12 mouse cellular contexts compared by ENCODE assay signal in genomic region chr5:91818800-91819199, GRCm38 (mm10).
DNase-seq lines count a peak whose midpoint lies in the region; ATAC-seq lines count a peak whose summit lies in the region.
"Had no signal": no experiment of that assay in that cellular context is flagged by ENCODE, and none has a peak within 500 bp of the region (broad histone marks: within the 10 kb centered on the region; RNA-seq: fewer than 3 reads in every experiment).

No protein-coding gene starts in this region.

- peak; percentile 84 for ATAC-seq in hindbrain, embryonic 13.5 days (ENCODE audit: low FRiP score)
- ATAC-seq: liver, embryonic 12.5 days had no signal

- no peaks in the 10 kb centered on the region for H3K27me3 ChIP-seq in hindbrain, embryonic 13.5 days
- no peaks in the 10 kb centered on the region for H3K27me3 ChIP-seq in hindbrain, embryonic 10.5 days (ENCODE audit: insufficient read depth, poor library complexity, severe bottlenecking)
- H3K27me3 ChIP-seq in forebrain, embryonic 10.5 days (ENCODE audit: poor library complexity, severe bottlenecking): no peaks in the 10 kb centered on the region
- H3K27me3 ChIP-seq in midbrain, embryonic 10.5 days (ENCODE audit: low read depth, poor library complexity, severe bottlenecking): 0 out of 2 replicates have a peak, but pooled peaks cover 3% of the 10 kb centered on the region
- H3K27me3 ChIP-seq: heart, embryonic 13.5 days; liver, embryonic 12.5 days; neural tube, embryonic 12.5 days had no signal

- no peaks in the 10 kb centered on the region for H3K36me3 ChIP-seq in hindbrain, embryonic 13.5 days
- no peaks in the 10 kb centered on the region for H3K36me3 ChIP-seq in hindbrain, embryonic 10.5 days
- no peaks in the 10 kb centered on the region for H3K36me3 ChIP-seq in forebrain, embryonic 10.5 days (replicated peaks)
- H3K36me3 ChIP-seq in midbrain, embryonic 10.5 days: no peaks in the 10 kb centered on the region
- H3K36me3 ChIP-seq: heart, embryonic 13.5 days; liver, embryonic 12.5 days; neural tube, embryonic 12.5 days had no signal

- no peak for DNase-seq in hindbrain, embryonic 10.5 days (ENCODE audit: low spot score)
- peak; percentile 36 for DNase-seq in forebrain, embryonic 10.5 days (ENCODE audit: extremely low spot score, low spot score)
- peak; percentile 13 for DNase-seq in midbrain, embryonic 10.5 days (ENCODE audit: low spot score)
- peak; percentile 64 for DNase-seq in retina, embryonic 14.5 days (ENCODE audit: low spot score)
- no peak for DNase-seq in frontal cortex, postnatal 25 days (ENCODE audit: low spot score in 2 of 2)
- no peak for DNase-seq in ovary, postnatal 10 days (ENCODE audit: low spot score)
- DNase-seq in frontal cortex, postnatal 36 days (ENCODE audit: low spot score in 2 of 2): no peak
- DNase-seq: cerebellum, adult 11-12 months had no signal

- 51% methylated on average over 12 of the region's 12 CpGs for WGBS in hindbrain, embryonic 13.5 days
- 76% methylated on average over 12 of the region's 12 CpGs for WGBS in hindbrain, embryonic 10.5 days
- WGBS in forebrain, embryonic 10.5 days: 26% methylated on average over 12 of the region's 12 CpGs
- 33% methylated on average over 12 of the region's 12 CpGs for WGBS in midbrain, embryonic 10.5 days

- no peaks in the 10 kb centered on the region for H3K9me3 ChIP-seq in hindbrain, embryonic 13.5 days
- no peaks in the 10 kb centered on the region for H3K9me3 ChIP-seq in hindbrain, embryonic 10.5 days
- H3K9me3 ChIP-seq in forebrain, embryonic 10.5 days: no peaks in the 10 kb centered on the region
- no peaks in the 10 kb centered on the region for H3K9me3 ChIP-seq in midbrain, embryonic 10.5 days (replicated peaks)
- H3K9me3 ChIP-seq: heart, embryonic 13.5 days; liver, embryonic 12.5 days; neural tube, embryonic 12.5 days had no signal

- peak overlapping the region; percentile 60; the same call in 1 of the 2 replicates for H3K27ac ChIP-seq in hindbrain, embryonic 13.5 days
- no peak overlapping the region for H3K27ac ChIP-seq in hindbrain, embryonic 10.5 days
- peak overlapping the region; percentile 63 for H3K27ac ChIP-seq in forebrain, embryonic 10.5 days
- peak overlapping the region; percentile 24; the same call in 1 of the 2 replicates for H3K27ac ChIP-seq in midbrain, embryonic 10.5 days (replicated peaks)
- H3K27ac ChIP-seq: heart, embryonic 13.5 days; liver, embryonic 12.5 days; neural tube, embryonic 12.5 days had no signal

- H3K4me3 ChIP-seq in hindbrain, embryonic 13.5 days: no peak overlapping the region
- no peak overlapping the region for H3K4me3 ChIP-seq in hindbrain, embryonic 10.5 days
- H3K4me3 ChIP-seq in forebrain, embryonic 10.5 days: no peak overlapping the region
- H3K4me3 ChIP-seq in midbrain, embryonic 10.5 days: no peak overlapping the region
- H3K4me3 ChIP-seq: heart, embryonic 13.5 days; liver, embryonic 12.5 days; neural tube, embryonic 12.5 days had no signal

- no peaks in the 10 kb centered on the region for H3K4me1 ChIP-seq in hindbrain, embryonic 13.5 days (replicated peaks)
- no peaks in the 10 kb centered on the region for H3K4me1 ChIP-seq in hindbrain, embryonic 10.5 days (replicated peaks)
- peaks cover 22% of the 10 kb centered on the region for H3K4me1 ChIP-seq in forebrain, embryonic 10.5 days
- peaks cover 14% of the 10 kb centered on the region for H3K4me1 ChIP-seq in midbrain, embryonic 10.5 days
- H3K4me1 ChIP-seq: neural tube, embryonic 12.5 days had no signal

- no peak overlapping the region for H3K9ac ChIP-seq in hindbrain, embryonic 13.5 days
- H3K9ac ChIP-seq: heart, embryonic 13.5 days; liver, embryonic 12.5 days; neural tube, embryonic 12.5 days had no signal

- H3K4me2 ChIP-seq in hindbrain, embryonic 13.5 days: no peak overlapping the region
- H3K4me2 ChIP-seq: heart, embryonic 13.5 days; liver, embryonic 12.5 days; neural tube, embryonic 12.5 days had no signal

Comparison
In these comparisons a context has a peak if more than half of its experiments do, and no peak if none do; other contexts are left out.
1. DNase-seq: peak in forebrain, embryonic 10.5 days (single experiment), midbrain, embryonic 10.5 days (single experiment) and retina, embryonic 14.5 days (single experiment); none in hindbrain, embryonic 10.5 days (single experiment), frontal cortex, postnatal 25 days (0 of 2), ovary, postnatal 10 days (single experiment) and frontal cortex, postnatal 36 days (0 of 2).